Mouse (Mus musculus) forebrain, embryonic 14.5 days (tissue): ENCODE results near the gene Gm10217. TPM values are rescaled to one million over a fixed set of nuclear protein-coding genes. Genes with fewer than 3 reads are reported as not detected.

ENCODE experiments used
- ATAC-seq: fragments of 200-750 bp; cut with Nextera tagmentation; 2 replicates; pipeline ENCODE4 v1.8.0; 2017; ENCODE audit warnings: mild to moderate bottlenecking, moderate library complexity
- DNase-seq: peaks from one replicate; pipeline ENCODE4 v3.0.0-alpha.2; 2015; ENCODE audit warnings: low spot score
- H3K27ac ChIP-seq: fragments of 300-500 bp; sonication (generic); 2 replicates; pipeline ENCODE4 v1.5.1; 2014; ENCODE audit warnings: low read depth, mild to moderate bottlenecking, control low read depth, low read length, moderate library complexity
- H3K27me3 ChIP-seq: fragments of 300-500 bp; sonication (generic); replicated peaks from 2 replicates; pipeline ENCODE4 v1.6.1; 2014; ENCODE audit warnings: low read length, control low read depth, mixed read lengths; ENCODE audit not compliant: control insufficient read depth, insufficient read depth
- H3K36me3 ChIP-seq: fragments of 300-500 bp; sonication (generic); 2 replicates; pipeline ENCODE4 v1.6.1; 2014; ENCODE audit warnings: low read length, control low read depth; ENCODE audit not compliant: control insufficient read depth, insufficient read depth
- H3K4me1 ChIP-seq: fragments of 300-500 bp; sonication (generic); 2 replicates; pipeline ENCODE4 v1.6.1; 2014; ENCODE audit warnings: antibody characterized with exemption, low read length, control low read depth; ENCODE audit not compliant: control insufficient read depth, insufficient read depth
- H3K4me2 ChIP-seq: fragments of 300-500 bp; sonication (generic); 2 replicates; pipeline ENCODE4 v1.6.1; 2014; ENCODE audit warnings: mild to moderate bottlenecking, control low read depth, low read length
- H3K4me3 ChIP-seq: fragments of 300-500 bp; sonication (generic); 2 replicates; pipeline ENCODE4 v1.5.1; 2014; ENCODE audit warnings: low read depth, low read length, control low read depth
- H3K9ac ChIP-seq: fragments of 300-500 bp; sonication (generic); 2 replicates; pipeline ENCODE4 v1.6.1; 2014; ENCODE audit warnings: mild to moderate bottlenecking, low read length, control low read depth, moderate library complexity
- H3K9me3 ChIP-seq: fragments of 300-500 bp; sonication (generic); replicated peaks from 2 replicates; pipeline ENCODE4 v1.6.1; 2016; ENCODE audit warnings: low read length, control low read depth, mixed read lengths; ENCODE audit not compliant: control insufficient read depth
- WGBS: fragments of 180-500 bp; shearing (Covaris S2); extraction: QIAGEN DNeasy Blood & Tissue Kit; methylation state at CpG from one replicate; pipeline ENCODE4 v1.1.7; 2014; 5-methylcytosine and 5-hydroxymethylcytosine counted together
- polyA plus RNA-seq: library from polyadenylated mRNA; unstranded; fragments of >200 nt; fragmentation: Nextera tagmentation; extraction: Ambion mirVana; gene quantifications from 2 replicates; pipeline ENCODE4 v1.2.1, GENCODE M21; 2014

Gene Gm10217
- not detected in 2 replicates for polyA plus RNA-seq

- H3K9me3 ChIP-seq, result no peaks in the 10 kb centered on the region
- no peak within 1 kb of the TSS for H3K4me2 ChIP-seq
- H3K4me1 ChIP-seq, result no peaks in the 10 kb centered on the region; the same call in 1 of the 2 replicates
- no peak within 1 kb of the TSS for H3K9ac ChIP-seq
- no peak within 1 kb of the TSS for H3K4me3 ChIP-seq
- DNase-seq, result no peak
- 91% methylated on average over 3 of the region's 3 CpGs for WGBS
- no peak within 1 kb of the TSS for H3K27ac ChIP-seq
- no peaks in the 10 kb centered on the region for H3K27me3 ChIP-seq
- ATAC-seq, result no peak
- H3K36me3 ChIP-seq, result no peaks in the 10 kb centered on the region
Observed at GRCm38 (mm10) chr8:9863951-9864350, at the start of gene Gm10217. Gene Gm10217 (plus strand): TSS chr8:9864251.

DNA sequence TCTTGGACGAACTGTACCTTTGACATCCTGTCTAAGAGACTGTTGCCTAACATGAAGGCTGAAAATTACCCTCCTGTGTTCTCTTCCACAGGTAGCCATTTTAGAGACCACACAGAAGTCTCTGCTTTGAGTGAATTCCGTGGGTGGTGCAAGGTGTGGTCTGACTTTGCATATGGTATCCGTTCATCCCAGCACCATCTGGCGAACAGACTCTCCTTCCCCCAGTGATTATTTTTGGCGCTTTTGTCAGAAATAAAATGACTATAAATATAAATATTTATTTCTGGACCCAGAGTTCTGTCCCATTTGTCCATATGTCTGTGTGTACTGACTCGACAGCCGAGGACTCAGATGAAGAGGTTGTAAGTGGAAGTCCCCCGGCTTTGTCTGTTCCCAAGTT lies 39.3 kb upstream of the Gm10217 start:
- H3K4me1 ChIP-seq, result no peaks in the 10 kb centered on the region
- WGBS, result 86% methylated on average over 8 of the region's 8 CpGs

DNA sequence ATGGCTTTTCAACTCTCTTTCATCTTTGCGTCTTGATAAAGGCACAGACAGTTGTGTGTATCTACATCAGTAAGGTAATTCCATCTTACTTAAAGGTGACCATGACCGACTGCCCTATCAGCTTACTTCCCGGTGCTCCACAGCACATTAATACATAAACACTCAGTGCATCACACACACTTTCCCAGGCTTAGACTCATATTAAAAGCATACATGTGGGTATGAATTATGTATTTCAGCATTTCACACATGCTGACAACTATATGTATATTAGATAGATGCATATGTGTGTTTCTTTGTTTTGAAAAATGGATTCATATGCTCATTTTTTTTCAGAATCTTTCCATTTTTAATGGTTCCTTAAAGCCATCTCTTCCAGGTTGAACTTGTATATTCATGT lies 23.8 kb upstream of the Gm10217 start:
- DNase-seq (no peak), ATAC-seq (no peak)
- no peaks in the 10 kb centered on the region for H3K36me3 ChIP-seq
- H3K4me1 ChIP-seq, result no peaks in the 10 kb centered on the region
- no peak overlapping the region for H3K27ac ChIP-seq
- H3K4me3 ChIP-seq, result no peak overlapping the region
- no peaks in the 10 kb centered on the region for H3K27me3 ChIP-seq
- no peaks in the 10 kb centered on the region for H3K9me3 ChIP-seq
- H3K4me2 ChIP-seq, result no peak overlapping the region
- WGBS, result 89% methylated on average over 3 of the region's 3 CpGs
- no peak overlapping the region for H3K9ac ChIP-seq

More for the DNA sequence above, 39.3 kb upstream of the Gm10217 start:
- no peak for DNase-seq
- Histone ChIP-seq H3K27ac (no peak overlapping the region), H3K9me3 (no peaks in the 10 kb centered on the region), H3K36me3 (no peaks in the 10 kb centered on the region), H3K9ac (no peak overlapping the region), H3K4me2 (no peak overlapping the region), H3K27me3 (no peaks in the 10 kb centered on the region), H3K4me3 (no peak overlapping the region)
- ATAC-seq, result no peak

DNA sequence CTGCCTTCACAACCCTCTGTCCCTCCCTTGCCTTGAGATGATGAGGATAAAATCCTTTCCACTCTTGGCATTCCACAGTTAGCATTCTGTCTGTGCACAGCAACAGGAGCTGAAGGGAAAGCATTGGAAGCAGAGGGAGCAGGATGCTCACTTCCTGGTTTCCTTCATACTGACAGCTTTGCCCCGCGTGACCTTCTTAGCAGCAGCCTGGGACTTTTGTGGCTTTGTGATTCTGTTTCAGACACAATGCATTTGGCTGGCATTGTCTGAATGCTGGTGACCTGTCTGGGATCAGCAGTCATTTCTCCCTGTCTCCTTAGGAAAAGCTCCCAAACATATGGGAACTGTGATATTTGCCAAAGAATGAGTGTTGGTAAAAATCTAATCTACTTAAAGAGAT lies 4.8 kb upstream of the Gm10217 start:
- Histone ChIP-seq H3K4me2 (no peak overlapping the region), H3K4me1 (no peaks in the 10 kb centered on the region; the same call in 1 of the 2 replicates), H3K27ac (no peak overlapping the region), H3K9ac (no peak overlapping the region), H3K27me3 (no peaks in the 10 kb centered on the region), H3K36me3 (no peaks in the 10 kb centered on the region), H3K9me3 (no peaks in the 10 kb centered on the region), H3K4me3 (no peak overlapping the region)
- DNase-seq, result no peak
- 20% methylated on average over 2 of the region's 2 CpGs for WGBS
- ATAC-seq, result no peak

GRCm38 (mm10) chr8:9860539-9861203 lies 3.4 kb upstream of the Gm10217 start:
- ATAC-seq, result 0 out of 2 replicates have a peak, but pooled peaks have one; percentile 44

DNA sequence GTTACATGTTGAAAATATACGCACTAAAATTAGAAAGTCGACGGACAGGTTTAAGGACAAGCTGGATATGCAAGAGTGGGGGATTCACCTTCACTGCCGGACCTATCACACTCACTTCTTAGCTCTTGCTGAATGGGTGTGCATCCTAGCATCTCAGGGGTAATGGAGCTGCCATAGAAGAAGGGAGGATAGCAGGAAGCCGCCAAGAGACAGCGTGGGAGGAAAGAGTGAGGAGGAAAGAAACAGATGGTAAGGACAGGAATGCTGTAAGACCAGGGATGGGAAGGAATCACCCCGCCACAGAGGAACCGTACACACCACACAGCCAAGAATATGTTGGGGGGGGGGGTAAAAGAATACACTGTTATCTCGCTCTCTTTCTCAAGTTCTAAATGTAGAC lies 1.1 kb downstream of the Gm10217 start:
- WGBS, result 87% methylated on average over 9 of the region's 9 CpGs
- Histone ChIP-seq H3K27me3 (no peaks in the 10 kb centered on the region), H3K9me3 (no peaks in the 10 kb centered on the region), H3K9ac (no peak overlapping the region), H3K4me1 (no peaks in the 10 kb centered on the region), H3K4me3 (no peak overlapping the region), H3K4me2 (no peak overlapping the region), H3K27ac (no peak overlapping the region), H3K36me3 (no peaks in the 10 kb centered on the region)
- ATAC-seq (no peak), DNase-seq (no peak)

More at GRCm38 (mm10) chr8:9860539-9861203, 3.4 kb upstream of the Gm10217 start:
- no peak overlapping the region for H3K4me2 ChIP-seq
- peak; percentile 38 for DNase-seq
- no peaks in the 10 kb centered on the region for H3K36me3 ChIP-seq
- no peak overlapping the region for H3K27ac ChIP-seq
- no peak overlapping the region for H3K4me3 ChIP-seq
- H3K27me3 ChIP-seq, result no peaks in the 10 kb centered on the region
- 63% methylated on average over 10 of the region's 10 CpGs for WGBS
- no peaks in the 10 kb centered on the region; the same call in 1 of the 2 replicates for H3K4me1 ChIP-seq
- no peaks in the 10 kb centered on the region for H3K9me3 ChIP-seq
- H3K9ac ChIP-seq, result no peak overlapping the region

- Histone ChIP-seq H3K27me3 (no peaks in the 10 kb centered on the region), H3K36me3 (no peaks in the 10 kb centered on the region), H3K4me1 (no peaks in the 10 kb centered on the region), H3K4me3 (no peak overlapping the region), H3K9me3 (no peaks in the 10 kb centered on the region), H3K9ac (no peak overlapping the region), H3K4me2 (no peak overlapping the region), H3K27ac (no peak overlapping the region)
- 50% methylated on average over 3 of the region's 3 CpGs for WGBS
- no peak for ATAC-seq
- DNase-seq, result no peak
Observed at GRCm38 (mm10) chr8:9868094-9868493, 4.0 kb downstream of the Gm10217 start.

- no peaks in the 10 kb centered on the region for H3K27me3 ChIP-seq
- no peaks in the 10 kb centered on the region for H3K9me3 ChIP-seq
- H3K4me1 ChIP-seq, result no peaks in the 10 kb centered on the region
- H3K4me2 ChIP-seq, result no peak overlapping the region
- no peaks in the 10 kb centered on the region for H3K36me3 ChIP-seq
- ATAC-seq (no peak), DNase-seq (no peak)
- 96% methylated on average over 1 of the region's 1 CpGs for WGBS
- H3K27ac ChIP-seq, result no peak overlapping the region
- no peak overlapping the region for H3K4me3 ChIP-seq
- H3K9ac ChIP-seq, result no peak overlapping the region
Observed at GRCm38 (mm10) chr8:9876241-9876640, 12.2 kb downstream of the Gm10217 start.

- 83% methylated on average over 4 of the region's 4 CpGs for WGBS
- Histone ChIP-seq H3K4me3 (no peak overlapping the region), H3K9ac (no peak overlapping the region), H3K27ac (no peak overlapping the region), H3K4me2 (no peak overlapping the region), H3K36me3 (no peaks in the 10 kb centered on the region), H3K27me3 (no peaks in the 10 kb centered on the region), H3K9me3 (no peaks in the 10 kb centered on the region), H3K4me1 (no peaks in the 10 kb centered on the region)
- DNase-seq (peak; percentile 7), ATAC-seq (no peak)
Observed at GRCm38 (mm10) chr8:9879921-9880320, 15.9 kb downstream of the Gm10217 start.
